Mouse (Mus musculus) cerebellum, adult 11 months (tissue): Measurements from ENCODE around the gene Nmnat3.

Experiments
- DNase-seq: peaks from one replicate; pipeline ENCODE4 v3.0.0; 2022

Nmnat3 gene

GRCm38 (mm10) chr9:98367333-98367962 lies 80.2 kb downstream of the Nmnat3 start:
- DNase-seq: no peak

- DNase-seq: no peak
Observed at GRCm38 (mm10) chr9:98369707-98370106, 82.5 kb downstream of the Nmnat3 start.

GRCm38 (mm10) chr9:98373358-98373757 lies 86.1 kb downstream of the Nmnat3 start:
- no peak for DNase-seq

GRCm38 (mm10) chr9:98374897-98375296 lies 87.7 kb downstream of the Nmnat3 start:
- DNase-seq: no peak

GRCm38 (mm10) chr9:98375329-98376170 lies 88.3 kb downstream of the Nmnat3 start:
- no peak for DNase-seq

GRCm38 (mm10) chr9:98379736-98380135 lies 92.5 kb downstream of the Nmnat3 start:
- DNase-seq: no peak

- DNase-seq: no peak
Observed at GRCm38 (mm10) chr9:98380593-98380992, 93.4 kb downstream of the Nmnat3 start.

- DNase-seq: no peak
Observed at GRCm38 (mm10) chr9:98387741-98388632, 100.8 kb downstream of the Nmnat3 start.

GRCm38 (mm10) chr9:98388633-98388965 lies 101.4 kb downstream of the Nmnat3 start:
- DNase-seq: no peak

- no peak for DNase-seq
Observed at GRCm38 (mm10) chr9:98393496-98393895, 106.3 kb downstream of the Nmnat3 start.

GRCm38 (mm10) chr9:98397211-98397610 lies 110.0 kb downstream of the Nmnat3 start:
- no peak for DNase-seq

- no peak for DNase-seq
Observed at GRCm38 (mm10) chr9:98397866-98398265, 110.6 kb downstream of the Nmnat3 start.

- DNase-seq: no peak
Observed at GRCm38 (mm10) chr9:98400185-98400894, 113.1 kb downstream of the Nmnat3 start.

GRCm38 (mm10) chr9:98401611-98402010 lies 114.4 kb downstream of the Nmnat3 start:
- no peak for DNase-seq

GRCm38 (mm10) chr9:98407771-98408170 lies 120.5 kb downstream of the Nmnat3 start:
- DNase-seq: no peak

- peak; percentile 16 for DNase-seq
Observed at GRCm38 (mm10) chr9:98409137-98409536, 121.9 kb downstream of the Nmnat3 start.

GRCm38 (mm10) chr9:98415427-98415826 lies 128.2 kb downstream of the Nmnat3 start:
- DNase-seq: no peak

- no peak for DNase-seq
Observed at GRCm38 (mm10) chr9:98417919-98418318, 130.7 kb downstream of the Nmnat3 start.

- no peak for DNase-seq
Observed at GRCm38 (mm10) chr9:98418346-98418745, 131.1 kb downstream of the Nmnat3 start.

- DNase-seq: no peak
Observed at GRCm38 (mm10) chr9:98420666-98421065, 133.4 kb downstream of the Nmnat3 start.

GRCm38 (mm10) chr9:98421903-98422302 lies 134.7 kb downstream of the Nmnat3 start:
- no peak for DNase-seq

GRCm38 (mm10) chr9:98422656-98423055 lies 135.4 kb downstream of the Nmnat3 start, which contains the start of gene Rbp1:
Gene Rbp1 (plus strand): TSS chr9:98422961.
- DNase-seq: no peak

GRCm38 (mm10) chr9:98423691-98424090 lies 136.5 kb downstream of the Nmnat3 start:
- no peak for DNase-seq
